Mouse (Mus musculus) olfactory bulb, adult 2 months (tissue): ENCODE measurements around the gene Myh2.

Source experiments
- CTCF ChIP-seq: fragments of 200-500 bp; IDR thresholded peaks from 2 replicates; pipeline ENCODE4 v1.5.1; 2012; ENCODE audit warnings: low read depth, mild to moderate bottlenecking, low read length, moderate library complexity; ENCODE audit not compliant: insufficient read depth
- POLR2A ChIP-seq: fragments of 200-500 bp; IDR thresholded peaks from 2 replicates; pipeline ENCODE4 v1.6.1; 2012; ENCODE audit warnings: mild to moderate bottlenecking, low read depth, low read length, moderate library complexity; ENCODE audit not compliant: insufficient read depth

DNA sequence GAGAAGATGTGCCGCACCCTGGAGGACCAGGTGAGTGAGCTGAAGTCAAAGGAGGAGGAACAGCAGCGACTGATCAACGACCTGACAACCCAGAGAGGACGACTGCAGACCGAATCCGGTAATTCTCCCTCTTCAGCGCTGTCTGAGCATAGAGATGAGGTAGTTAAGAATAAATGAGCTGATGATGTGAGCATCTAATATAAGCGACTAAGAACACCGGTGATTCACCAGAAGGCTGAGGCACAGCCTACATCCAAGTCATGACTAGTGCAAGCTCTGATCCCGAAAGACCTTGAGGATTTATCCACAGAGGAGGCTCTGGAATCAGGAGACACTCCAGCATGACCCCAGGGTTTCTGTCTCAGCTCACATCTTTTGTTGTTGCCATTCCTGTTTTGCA is 19.5 kb downstream of the Myh2 start:
- TF ChIP-seq POLR2A (no peak), CTCF (no peak)
